19 mouse cellular contexts compared by ENCODE assay signal in genomic region chr10:61398125-61398524, GRCm38 (mm10). TPM values are rescaled to one million over a fixed set of nuclear protein-coding genes. Genes with fewer than 3 reads are reported as not detected.
DNase-seq lines count a peak whose midpoint lies in the region; ATAC-seq lines count a peak whose summit lies in the region.
"Had no signal": no experiment of that assay in that cellular context is flagged by ENCODE, and none has a peak within 500 bp of the region (broad histone marks: within the 10 kb centered on the region; RNA-seq: fewer than 3 reads in every experiment).

No protein-coding gene starts in this region.

- peaks cover 13% of the 10 kb centered on the region for H3K4me1 ChIP-seq in hindbrain, embryonic 10.5 days (replicated peaks)
- H3K4me1 ChIP-seq in hindbrain, embryonic 16.5 days (ENCODE audit: control insufficient read depth, insufficient read depth, low read depth, low read length): no peaks in the 10 kb centered on the region
- H3K4me1 ChIP-seq in limb, embryonic 13.5 days: peaks cover 6% of the 10 kb centered on the region; the same call in 1 of the 2 replicates

- no peak overlapping the region for H3K4me3 ChIP-seq in hindbrain, embryonic 10.5 days
- H3K4me3 ChIP-seq in hindbrain, embryonic 16.5 days (ENCODE audit: low read length): no peak overlapping the region
- H3K4me3 ChIP-seq in limb, embryonic 13.5 days: no peak overlapping the region
- H3K4me3 ChIP-seq: embryonic facial prominence, embryonic 13.5 days; erythroblast, embryonic 14.5 days; forebrain, embryonic 10.5 days had no signal

- H3K27me3 ChIP-seq in hindbrain, embryonic 10.5 days (ENCODE audit: insufficient read depth, poor library complexity, severe bottlenecking): no peaks in the 10 kb centered on the region
- H3K27me3 ChIP-seq in hindbrain, embryonic 16.5 days (replicated peaks; ENCODE audit: control insufficient read depth, insufficient read depth, low read length): no peaks in the 10 kb centered on the region
- no peaks in the 10 kb centered on the region for H3K27me3 ChIP-seq in limb, embryonic 13.5 days
- H3K27me3 ChIP-seq: embryonic facial prominence, embryonic 13.5 days had no signal

- no peak for ATAC-seq in hindbrain, embryonic 16.5 days
- 0 out of 2 replicates have a peak, but pooled peaks have one; percentile 25 for ATAC-seq in limb, embryonic 13.5 days (ENCODE audit: low FRiP score, low read depth)
- ATAC-seq: forebrain, embryonic 14.5 days; intestine, embryonic 16.5 days had no signal

- 35% methylated on average over 3 of the region's 3 CpGs for WGBS in hindbrain, embryonic 10.5 days
- 56% methylated on average over 3 of the region's 3 CpGs for WGBS in hindbrain, embryonic 16.5 days
- WGBS in limb, embryonic 13.5 days: 33% methylated on average over 3 of the region's 3 CpGs

- DNase-seq in hindbrain, embryonic 10.5 days (ENCODE audit: low spot score): no peak
- peak; percentile 57 for DNase-seq in ES-CJ7 (ENCODE audit: low read depth, low spot score)
- DNase-seq in ZHBTc4 (ENCODE audit: low read depth, low spot score): peak; percentile 60
- no peak for DNase-seq in c-Kit-positive CD71-positive TER-119-positive erythroid progenitor cells, embryonic 14.5 days (ENCODE audit: low spot score)
- DNase-seq: adrenal gland, postnatal 10 days; cerebellum, adult 11-12 months; cerebellum, adult 9-10 months; cerebellum, postnatal 25 days; gastrocnemius, postnatal 10 days; heart, postnatal 10 days had no signal

- H3K9ac ChIP-seq in hindbrain, embryonic 16.5 days (ENCODE audit: low read depth, low read length): no peak overlapping the region
- no peak overlapping the region for H3K9ac ChIP-seq in limb, embryonic 13.5 days
- H3K9ac ChIP-seq: embryonic facial prominence, embryonic 13.5 days; hindbrain, embryonic 14.5 days had no signal

- H3K36me3 ChIP-seq in hindbrain, embryonic 10.5 days: no peaks in the 10 kb centered on the region
- no peaks in the 10 kb centered on the region for H3K36me3 ChIP-seq in hindbrain, embryonic 16.5 days (ENCODE audit: control insufficient read depth, insufficient read depth, low read length)
- H3K36me3 ChIP-seq in limb, embryonic 13.5 days: no peaks in the 10 kb centered on the region
- H3K36me3 ChIP-seq: embryonic facial prominence, embryonic 13.5 days; forebrain, embryonic 10.5 days; G1E had no signal

- H3K27ac ChIP-seq in hindbrain, embryonic 10.5 days: peak overlapping the region; percentile 70
- no peak overlapping the region for H3K27ac ChIP-seq in hindbrain, embryonic 16.5 days (ENCODE audit: low read depth, low read length)
- no peak overlapping the region for H3K27ac ChIP-seq in limb, embryonic 13.5 days
- H3K27ac ChIP-seq: embryonic facial prominence, embryonic 13.5 days; forebrain, embryonic 10.5 days; hindbrain, embryonic 14.5 days had no signal

- no peak overlapping the region for H3K4me2 ChIP-seq in hindbrain, embryonic 16.5 days (ENCODE audit: low read length)
- H3K4me2 ChIP-seq in limb, embryonic 13.5 days (replicated peaks): no peak overlapping the region
- H3K4me2 ChIP-seq: embryonic facial prominence, embryonic 13.5 days; hindbrain, embryonic 14.5 days had no signal

- no peaks in the 10 kb centered on the region for H3K9me3 ChIP-seq in hindbrain, embryonic 10.5 days
- H3K9me3 ChIP-seq in hindbrain, embryonic 16.5 days (ENCODE audit: control insufficient read depth, low read length): no peaks in the 10 kb centered on the region
- no peaks in the 10 kb centered on the region for H3K9me3 ChIP-seq in limb, embryonic 13.5 days
- H3K9me3 ChIP-seq: embryonic facial prominence, embryonic 13.5 days; forebrain, embryonic 10.5 days; G1E had no signal

RNA-seq across cellular contexts. Expression of gene Pald1, which starts 14.8 kb away (rescaled TPM):
- 35.7 and 40.3 TPM in 2 replicates for polyA plus RNA-seq in hindbrain, embryonic 10.5 days (2016; fragmentation: Nextera tagmentation; extraction: Ambion mirVana)
- 26.9 and 30.6 TPM in 2 replicates for polyA plus RNA-seq in hindbrain, embryonic 16.5 days (2015; fragmentation: Nextera tagmentation; extraction: Ambion mirVana)
- 20.2 and 24.1 TPM in 2 replicates for polyA plus RNA-seq in limb, embryonic 13.5 days (2015; fragmentation: Nextera tagmentation; extraction: Ambion mirVana)

RNA-seq across cellular contexts. Expression of gene Nodal, which starts 19.6 kb away (rescaled TPM):
- polyA plus RNA-seq in hindbrain, embryonic 10.5 days (2016; fragmentation: Nextera tagmentation; extraction: Ambion mirVana): 0.12 and 0.24 TPM in 2 replicates
- 0.24 and 0.56 TPM in 2 replicates for polyA plus RNA-seq in hindbrain, embryonic 16.5 days (2015; fragmentation: Nextera tagmentation; extraction: Ambion mirVana)
- polyA plus RNA-seq in limb, embryonic 13.5 days (2015; fragmentation: Nextera tagmentation; extraction: Ambion mirVana): 0.19 and 0.20 TPM in 2 replicates
- polyA plus RNA-seq: forebrain, embryonic 14.5 days; G1E had no signal

RNA-seq across cellular contexts. Expression of gene Eif4ebp2, which starts 54.3 kb away (rescaled TPM):
- 76.8 and 86.0 TPM in 2 replicates for polyA plus RNA-seq in hindbrain, embryonic 10.5 days (2016; fragmentation: Nextera tagmentation; extraction: Ambion mirVana)
- polyA plus RNA-seq in hindbrain, embryonic 16.5 days (2015; fragmentation: Nextera tagmentation; extraction: Ambion mirVana): 43.2 and 46.6 TPM in 2 replicates
- 70.6 and 72.2 TPM in 2 replicates for polyA plus RNA-seq in limb, embryonic 13.5 days (2015; fragmentation: Nextera tagmentation; extraction: Ambion mirVana)

Comparison
In these comparisons a context has a peak if more than half of its experiments do, and no peak if none do; other contexts are left out.
1. DNase-seq: peak in ES-CJ7 (single experiment) and ZHBTc4 (single experiment); none in hindbrain, embryonic 10.5 days (single experiment) and c-Kit-positive CD71-positive TER-119-positive erythroid progenitor cells, embryonic 14.5 days (single experiment).